Mouse (Mus musculus): ENCODE data around the gene Ralgps2.

Gene Ralgps2

GRCm38 (mm10) chr1:156786074-156786473 is 153.4 kb downstream of the Ralgps2 start:
- H3K4me3 ChIP-seq (replicated peaks; ENCODE audit: low read length), result no peak overlapping the region
- H3K36me3 ChIP-seq (ENCODE audit: insufficient read depth, low read length), result no peaks in the 10 kb centered on the region
- peaks cover 2% of the 10 kb centered on the region; the same call in 1 of the 2 replicates for H3K27me3 ChIP-seq (ENCODE audit: insufficient read depth, low read length)
- TF ChIP-seq POU5F1 (IDR thresholded peaks at IDR 0.05; ENCODE audit: borderline replicate concordance, low read length) (no peak), NANOG (IDR thresholded peaks at IDR 0.05; ENCODE audit: borderline replicate concordance, low read length) (no peak), CTCF (conservative IDR thresholded peaks at IDR 0.05; ENCODE audit: low read length) (no peak)
- H3K9me3 ChIP-seq (ENCODE audit: low read length), result no peaks in the 10 kb centered on the region
- H3K4me1 ChIP-seq (replicated peaks; ENCODE audit: low read depth, low read length), result peaks cover 20% of the 10 kb centered on the region

- H3K27me3 ChIP-seq (ENCODE audit: insufficient read depth, low read length), result peaks cover 2% of the 10 kb centered on the region; the same call in 1 of the 2 replicates
- H3K4me3 ChIP-seq (replicated peaks; ENCODE audit: low read length), result no peak overlapping the region
- peaks cover 31% of the 10 kb centered on the region for H3K4me1 ChIP-seq (replicated peaks; ENCODE audit: low read depth, low read length)
- no peaks in the 10 kb centered on the region for H3K9me3 ChIP-seq (ENCODE audit: low read length)
- no peaks in the 10 kb centered on the region for H3K36me3 ChIP-seq (ENCODE audit: insufficient read depth, low read length)
- TF ChIP-seq NANOG (IDR thresholded peaks at IDR 0.05; ENCODE audit: borderline replicate concordance, low read length) (no peak), POU5F1 (IDR thresholded peaks at IDR 0.05; ENCODE audit: borderline replicate concordance, low read length) (no peak), CTCF (conservative IDR thresholded peaks at IDR 0.05; ENCODE audit: low read length) (no peak)
Observed at GRCm38 (mm10) chr1:156784974-156785373, 154.5 kb downstream of the Ralgps2 start.

- H3K27me3 ChIP-seq (ENCODE audit: insufficient read depth, low read length), result peaks cover 5% of the 10 kb centered on the region; the same call in 1 of the 2 replicates
- H3K9me3 ChIP-seq (ENCODE audit: low read length), result no peaks in the 10 kb centered on the region
- no peak overlapping the region for H3K4me3 ChIP-seq (replicated peaks; ENCODE audit: low read length)
- H3K36me3 ChIP-seq (ENCODE audit: insufficient read depth, low read length), result no peaks in the 10 kb centered on the region
- H3K4me1 ChIP-seq (replicated peaks; ENCODE audit: low read depth, low read length), result peaks cover 40% of the 10 kb centered on the region
- TF ChIP-seq NANOG (IDR thresholded peaks at IDR 0.05; ENCODE audit: borderline replicate concordance, low read length) (no peak), CTCF (conservative IDR thresholded peaks at IDR 0.05; ENCODE audit: low read length) (no peak), POU5F1 (IDR thresholded peaks at IDR 0.05; ENCODE audit: borderline replicate concordance, low read length) (no peak)
Observed at GRCm38 (mm10) chr1:156784116-156784515, 155.3 kb downstream of the Ralgps2 start.

- Histone ChIP-seq H3K4me1 (replicated peaks; ENCODE audit: low read depth, low read length) (peaks cover 41% of the 10 kb centered on the region), H3K27me3 (ENCODE audit: insufficient read depth, low read length) (peaks cover 8% of the 10 kb centered on the region; the same call in 1 of the 2 replicates), H3K4me3 (replicated peaks; ENCODE audit: low read length) (no peak overlapping the region), H3K36me3 (ENCODE audit: insufficient read depth, low read length) (no peaks in the 10 kb centered on the region), H3K9me3 (ENCODE audit: low read length) (no peaks in the 10 kb centered on the region)
- TF ChIP-seq NANOG (IDR thresholded peaks at IDR 0.05; ENCODE audit: borderline replicate concordance, low read length) (no peak), POU5F1 (IDR thresholded peaks at IDR 0.05; ENCODE audit: borderline replicate concordance, low read length) (no peak), CTCF (conservative IDR thresholded peaks at IDR 0.05; ENCODE audit: low read length) (no peak)
Observed at GRCm38 (mm10) chr1:156781971-156782850, 157.2 kb downstream of the Ralgps2 start.

GRCm38 (mm10) chr1:156781076-156781741 is 158.2 kb downstream of the Ralgps2 start:
- H3K27me3 ChIP-seq (ENCODE audit: insufficient read depth, low read length), result peaks cover 8% of the 10 kb centered on the region; the same call in 1 of the 2 replicates
- no peak overlapping the region for H3K4me3 ChIP-seq (replicated peaks; ENCODE audit: low read length)
- H3K4me1 ChIP-seq (replicated peaks; ENCODE audit: low read depth, low read length), result peaks cover 39% of the 10 kb centered on the region
- TF ChIP-seq CTCF (conservative IDR thresholded peaks at IDR 0.05; ENCODE audit: low read length) (no peak), NANOG (IDR thresholded peaks at IDR 0.05; ENCODE audit: borderline replicate concordance, low read length) (no peak), POU5F1 (IDR thresholded peaks at IDR 0.05; ENCODE audit: borderline replicate concordance, low read length) (no peak)
- H3K36me3 ChIP-seq (ENCODE audit: insufficient read depth, low read length), result no peaks in the 10 kb centered on the region
- H3K9me3 ChIP-seq (ENCODE audit: low read length), result no peaks in the 10 kb centered on the region

GRCm38 (mm10) chr1:156780234-156781005 is 159.0 kb downstream of the Ralgps2 start:
- TF ChIP-seq CTCF (conservative IDR thresholded peaks at IDR 0.05; ENCODE audit: low read length), result no peak
- no peak for TF ChIP-seq POU5F1 (IDR thresholded peaks at IDR 0.05; ENCODE audit: borderline replicate concordance, low read length)
- no peak for TF ChIP-seq NANOG (IDR thresholded peaks at IDR 0.05; ENCODE audit: borderline replicate concordance, low read length)
- Histone ChIP-seq H3K27me3 (ENCODE audit: insufficient read depth, low read length) (peaks cover 8% of the 10 kb centered on the region; the same call in 1 of the 2 replicates), H3K4me1 (replicated peaks; ENCODE audit: low read depth, low read length) (peaks cover 39% of the 10 kb centered on the region)

GRCm38 (mm10) chr1:156779595-156779994 is 159.8 kb downstream of the Ralgps2 start:
- Histone ChIP-seq H3K36me3 (ENCODE audit: insufficient read depth, low read length) (no peaks in the 10 kb centered on the region), H3K4me1 (replicated peaks; ENCODE audit: low read depth, low read length) (peaks cover 39% of the 10 kb centered on the region), H3K27me3 (ENCODE audit: insufficient read depth, low read length) (peaks cover 8% of the 10 kb centered on the region; the same call in 1 of the 2 replicates), H3K4me3 (replicated peaks; ENCODE audit: low read length) (no peak overlapping the region), H3K9me3 (ENCODE audit: low read length) (no peaks in the 10 kb centered on the region)
- no peak for TF ChIP-seq POU5F1 (IDR thresholded peaks at IDR 0.05; ENCODE audit: borderline replicate concordance, low read length)

More at GRCm38 (mm10) chr1:156780234-156781005, 159.0 kb downstream of the Ralgps2 start:
- H3K36me3 ChIP-seq (ENCODE audit: insufficient read depth, low read length), result no peaks in the 10 kb centered on the region
- H3K9me3 ChIP-seq (ENCODE audit: low read length), result no peaks in the 10 kb centered on the region
- H3K4me3 ChIP-seq (replicated peaks; ENCODE audit: low read length), result no peak overlapping the region

GRCm38 (mm10) chr1:156778977-156779376 is 160.4 kb downstream of the Ralgps2 start:
- Histone ChIP-seq H3K4me1 (replicated peaks; ENCODE audit: low read depth, low read length) (peaks cover 39% of the 10 kb centered on the region), H3K4me3 (replicated peaks; ENCODE audit: low read length) (peak overlapping the region; percentile 32), H3K36me3 (ENCODE audit: insufficient read depth, low read length) (no peaks in the 10 kb centered on the region), H3K9me3 (ENCODE audit: low read length) (no peaks in the 10 kb centered on the region), H3K27me3 (ENCODE audit: insufficient read depth, low read length) (peaks cover 8% of the 10 kb centered on the region; the same call in 1 of the 2 replicates)
- TF ChIP-seq POU5F1 (IDR thresholded peaks at IDR 0.05; ENCODE audit: borderline replicate concordance, low read length) (no peak), NANOG (IDR thresholded peaks at IDR 0.05; ENCODE audit: borderline replicate concordance, low read length) (no peak), CTCF (conservative IDR thresholded peaks at IDR 0.05; ENCODE audit: low read length) (no peak)
